Comparison of ENCODE assay signal across 17 mouse cellular contexts in the genomic region with DNA sequence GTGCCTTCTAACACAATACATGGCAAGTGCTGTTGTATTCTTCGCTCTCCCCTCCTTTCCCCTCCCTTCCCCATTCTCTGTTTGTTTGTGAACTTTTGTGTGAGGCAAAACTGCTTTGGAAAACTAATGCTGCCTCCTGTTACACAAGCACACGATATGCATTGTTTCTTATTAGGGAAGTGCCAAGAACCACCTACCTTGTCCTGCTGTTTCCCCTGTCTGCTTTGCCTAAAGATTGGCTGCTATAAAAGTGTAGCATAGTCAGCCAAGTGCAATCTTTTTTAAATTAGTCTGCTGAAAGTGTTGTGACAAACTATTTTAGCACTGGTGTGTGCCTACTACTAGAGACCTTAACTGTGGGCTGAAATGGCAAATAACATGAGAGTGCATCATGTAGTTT. TPM values are rescaled to one million over a fixed set of nuclear protein-coding genes. Genes with fewer than 3 reads are reported as not detected.
DNase-seq lines count a peak whose midpoint lies in the region; ATAC-seq and TF ChIP-seq lines count a peak whose summit lies in the region.
"Had no signal": no experiment of that assay in that cellular context is flagged by ENCODE, and none has a peak within 500 bp of the region (broad histone marks: within the 10 kb centered on the region; RNA-seq: fewer than 3 reads in every experiment).

No protein-coding gene starts in this region.

- no peak for TF ChIP-seq CTCF in kidney, adult 2 months (conservative IDR thresholded peaks at IDR 0.05; ENCODE audit: insufficient read depth, insufficient read length, low read depth, low read length)

- H3K4me1 ChIP-seq in kidney, adult 2 months (ENCODE audit: control insufficient read depth, insufficient read depth, low read length), result peaks cover 6% of the 10 kb centered on the region; the same call in 1 of the 2 replicates
- no peaks in the 10 kb centered on the region for H3K4me1 ChIP-seq in kidney, embryonic 14.5 days (ENCODE audit: control insufficient read depth, insufficient read depth, low read length)
- no peaks in the 10 kb centered on the region for H3K4me1 ChIP-seq in hindbrain, embryonic 11.5 days (replicated peaks; ENCODE audit: control insufficient read depth, insufficient read depth, low read length)
- H3K4me1 ChIP-seq: limb, embryonic 12.5 days; midbrain, embryonic 10.5 days had no signal

- no peak for DNase-seq in kidney, adult 2 months
- DNase-seq in layer of hippocampus, adult 9-10 months (ENCODE audit: low spot score), result peak; percentile 33
- DNase-seq in lung, postnatal 14 days, result no peak
- no peak for DNase-seq in hindbrain, embryonic 11.5 days (ENCODE audit: low spot score)
- DNase-seq: adrenal gland, postnatal 10 days; cerebellum, postnatal 10 days; kidney, postnatal 25 days had no signal

- H3K4me3 ChIP-seq in kidney, adult 2 months (ENCODE audit: insufficient read depth, low read depth, low read length), result no peak overlapping the region
- H3K4me3 ChIP-seq in kidney, embryonic 14.5 days (ENCODE audit: low read length), result no peak overlapping the region
- no peak overlapping the region for H3K4me3 ChIP-seq in hindbrain, embryonic 11.5 days (ENCODE audit: low read depth, low read length)
- H3K4me3 ChIP-seq: limb, embryonic 12.5 days; midbrain, embryonic 10.5 days had no signal

- no peak overlapping the region for H3K9ac ChIP-seq in kidney, embryonic 14.5 days (ENCODE audit: low read depth, low read length)
- H3K9ac ChIP-seq in hindbrain, embryonic 11.5 days (ENCODE audit: low read depth, low read length), result no peak overlapping the region
- H3K9ac ChIP-seq: hindbrain, embryonic 14.5 days; limb, embryonic 12.5 days; liver, embryonic 14.5 days had no signal

- 58% methylated on average over 2 of the region's 2 CpGs for WGBS in kidney, adult 2 months
- 73% methylated on average over 2 of the region's 2 CpGs for WGBS in kidney, embryonic 14.5 days
- 53% methylated on average over 2 of the region's 2 CpGs for WGBS in hindbrain, embryonic 11.5 days

- no peak for TF ChIP-seq POLR2A in kidney, adult 2 months (IDR thresholded peaks at IDR 0.05; ENCODE audit: low read depth, low read length)

- no peak overlapping the region for H3K4me2 ChIP-seq in kidney, embryonic 14.5 days (replicated peaks; ENCODE audit: low read depth, low read length)
- no peak overlapping the region for H3K4me2 ChIP-seq in hindbrain, embryonic 11.5 days (replicated peaks; ENCODE audit: low read depth, low read length)
- H3K4me2 ChIP-seq: hindbrain, embryonic 14.5 days; limb, embryonic 12.5 days had no signal

- H3K9me3 ChIP-seq in kidney, embryonic 14.5 days (ENCODE audit: control insufficient read depth, low read length), result no peaks in the 10 kb centered on the region
- no peaks in the 10 kb centered on the region for H3K9me3 ChIP-seq in hindbrain, embryonic 11.5 days (ENCODE audit: control insufficient read depth, low read length)
- H3K9me3 ChIP-seq: limb, embryonic 12.5 days; midbrain, embryonic 10.5 days had no signal

- H3K27me3 ChIP-seq in kidney, adult 2 months (replicated peaks; ENCODE audit: control insufficient read depth, insufficient read depth, low read length), result no peaks in the 10 kb centered on the region
- no peaks in the 10 kb centered on the region for H3K27me3 ChIP-seq in kidney, embryonic 14.5 days (ENCODE audit: control insufficient read depth, insufficient read depth, low read length)
- no peaks in the 10 kb centered on the region for H3K27me3 ChIP-seq in hindbrain, embryonic 11.5 days (ENCODE audit: control insufficient read depth, insufficient read depth, low read length)
- H3K27me3 ChIP-seq: limb, embryonic 12.5 days had no signal

- no peaks in the 10 kb centered on the region for H3K36me3 ChIP-seq in kidney, adult 2 months (ENCODE audit: control insufficient read depth, insufficient read depth, low read length)
- H3K36me3 ChIP-seq in kidney, embryonic 14.5 days (ENCODE audit: control insufficient read depth, insufficient read depth, low read length), result no peaks in the 10 kb centered on the region
- H3K36me3 ChIP-seq in hindbrain, embryonic 11.5 days (ENCODE audit: control insufficient read depth, insufficient read depth, low read length), result no peaks in the 10 kb centered on the region
- H3K36me3 ChIP-seq: limb, embryonic 12.5 days; midbrain, embryonic 10.5 days had no signal

- peak overlapping the region; percentile 38; the same call in 1 of the 2 replicates for H3K27ac ChIP-seq in kidney, adult 2 months (ENCODE audit: insufficient read depth, low read depth, low read length)
- H3K27ac ChIP-seq in kidney, embryonic 14.5 days (ENCODE audit: low read depth, low read length), result no peak overlapping the region
- no peak overlapping the region for H3K27ac ChIP-seq in hindbrain, embryonic 11.5 days (ENCODE audit: low read depth, low read length)
- H3K27ac ChIP-seq: hindbrain, embryonic 14.5 days; limb, embryonic 12.5 days; liver, embryonic 14.5 days; midbrain, embryonic 10.5 days; stomach, postnatal 0 days had no signal

- ATAC-seq in kidney, embryonic 14.5 days (ENCODE audit: low FRiP score, low TSS enrichment), result no peak
- ATAC-seq in granulocyte monocyte progenitor cell, adult 5-6 weeks (replicated peaks; ENCODE audit: poor library complexity, severe bottlenecking), result peak; percentile 46
- peak; percentile 39; the same call in 1 of the 2 replicates for ATAC-seq in megakaryocyte progenitor cell, adult 5-6 weeks (replicated peaks; ENCODE audit: poor library complexity)
- ATAC-seq in hindbrain, embryonic 11.5 days (ENCODE audit: low FRiP score), result no peak
- ATAC-seq: forebrain, embryonic 16.5 days; lung, postnatal 0 days had no signal

RNA-seq across cellular contexts. Expression of a gene that starts 15.8 kb away (rescaled TPM):
- 3.2 and 4.4 TPM in 2 replicates for polyA plus RNA-seq in kidney, adult 2 months (2012; rRNA removed)
- polyA plus RNA-seq in kidney, embryonic 14.5 days (2014; fragmentation: Nextera tagmentation; extraction: Ambion mirVana), result 4.8 and 7.2 TPM in 2 replicates
- 33.7 and 34.0 TPM in 2 replicates for total RNA-seq in granulocyte monocyte progenitor cell, adult 5-6 weeks (2014; fragmentation: Nextera tagmentation)
- 10.9 and 17.8 TPM in 2 replicates for total RNA-seq in granulocyte monocyte progenitor cell, adult 5-6 weeks (2017)
- 39.7 and 39.8 TPM in 2 replicates for total RNA-seq in megakaryocyte progenitor cell, adult 5-6 weeks (2015)
- 16.2 and 18.7 TPM in 2 replicates for total RNA-seq in megakaryocyte progenitor cell, adult 5-6 weeks (2017)
- polyA plus RNA-seq in hindbrain, embryonic 11.5 days (2014; fragmentation: Nextera tagmentation; extraction: Ambion mirVana), result 5.1 and 6.8 TPM in 2 replicates

Comparison
In these comparisons a context has a peak if more than half of its experiments do, and no peak if none do; other contexts are left out.
1. ATAC-seq: peak in granulocyte monocyte progenitor cell, adult 5-6 weeks (single experiment) and megakaryocyte progenitor cell, adult 5-6 weeks (single experiment); none in kidney, embryonic 14.5 days (single experiment) and hindbrain, embryonic 11.5 days (single experiment).